Mouse (Mus musculus): Measurements from ENCODE around the gene Trpv3.

Gene Trpv3

DNA sequence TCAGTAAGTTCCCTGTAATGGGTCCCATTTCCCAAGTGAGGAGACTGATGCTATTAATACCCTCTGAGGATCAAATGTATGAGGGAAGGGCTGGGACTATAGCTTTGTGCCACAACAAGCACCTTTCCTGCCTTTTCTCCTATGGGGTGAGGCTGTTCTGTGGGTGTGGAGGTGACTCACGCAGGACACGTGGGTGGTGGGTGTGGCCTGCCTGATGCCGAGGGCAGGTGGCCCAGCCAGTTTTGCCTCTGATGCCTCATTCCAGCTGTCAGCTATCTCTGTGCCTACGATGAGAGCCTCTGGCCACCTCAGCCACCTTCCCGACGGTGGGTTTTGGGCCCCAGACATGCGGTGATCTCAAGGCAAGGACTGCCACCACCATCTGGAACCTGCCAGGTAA lies at the start of gene Trpv3:
Trpv3 (plus strand) TSS at position 122 of the 400 bp plus-strand sequence.
- no peak for DNase-seq

DNA sequence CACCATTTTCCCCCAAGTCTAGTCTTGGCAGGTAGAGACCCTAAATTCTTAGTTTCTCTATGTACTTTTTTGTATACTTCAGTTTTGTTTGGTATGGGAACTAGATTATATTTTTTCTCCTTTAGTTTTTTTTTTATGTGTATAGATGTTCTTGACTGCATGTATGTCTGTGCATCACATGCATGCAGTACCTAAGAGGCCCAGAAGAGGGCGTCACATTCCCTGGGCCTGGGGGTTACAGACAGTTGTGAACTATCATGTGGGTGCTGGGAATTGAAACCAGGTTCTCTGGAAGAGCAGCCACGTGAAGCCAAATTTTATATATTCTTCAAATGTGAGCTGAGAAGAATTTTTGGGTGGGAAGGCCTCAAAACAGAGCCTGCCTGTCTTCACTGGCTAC lies 47.5 kb upstream of the Trpv3 start:
- DNase-seq = no peak

DNA sequence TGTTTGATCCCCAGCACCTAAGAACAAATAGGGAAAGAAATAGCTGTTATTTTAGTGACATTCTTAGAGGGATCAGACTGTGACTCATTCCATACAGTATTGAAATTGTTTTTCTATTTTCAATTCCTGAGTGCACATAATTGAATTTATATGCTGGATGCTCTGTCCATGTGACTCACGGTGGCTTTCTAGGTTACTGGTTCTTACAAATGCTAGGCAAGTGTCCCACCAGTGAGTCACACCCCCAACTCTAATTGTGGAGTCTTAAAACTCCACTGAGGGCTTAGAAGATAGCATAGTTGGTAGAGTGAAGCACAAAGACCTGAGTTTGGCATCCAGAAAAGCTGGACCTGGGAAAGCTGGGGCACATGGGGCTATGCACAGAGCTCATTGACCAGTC lies 46.5 kb upstream of the Trpv3 start:
- no peak for DNase-seq

DNA sequence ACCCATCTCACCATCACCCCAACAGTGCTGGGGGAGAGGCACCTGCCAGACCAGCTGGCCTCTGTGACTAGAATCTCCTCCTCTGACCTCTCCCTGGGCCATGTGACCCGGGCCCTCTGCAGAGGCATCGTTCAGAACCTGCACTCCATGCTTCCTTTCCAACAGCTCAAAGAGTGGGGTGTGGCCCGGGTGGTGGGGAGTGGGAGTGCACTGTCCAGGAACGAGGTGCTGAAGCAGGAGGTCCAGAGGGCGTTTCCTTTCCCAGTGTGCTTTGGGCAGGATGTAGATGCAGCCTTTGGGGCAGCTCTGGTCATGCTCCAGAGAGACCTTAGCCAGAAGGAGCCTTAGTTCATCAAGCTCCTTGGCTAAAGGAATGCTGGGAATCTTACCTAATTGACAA lies 44.3 kb upstream of the Trpv3 start:
- no peak for DNase-seq

- DNase-seq = no peak
These were observed 43.2 kb upstream of the Trpv3 start for GRCm38 (mm10) chr11:73223966-73224365.

DNA sequence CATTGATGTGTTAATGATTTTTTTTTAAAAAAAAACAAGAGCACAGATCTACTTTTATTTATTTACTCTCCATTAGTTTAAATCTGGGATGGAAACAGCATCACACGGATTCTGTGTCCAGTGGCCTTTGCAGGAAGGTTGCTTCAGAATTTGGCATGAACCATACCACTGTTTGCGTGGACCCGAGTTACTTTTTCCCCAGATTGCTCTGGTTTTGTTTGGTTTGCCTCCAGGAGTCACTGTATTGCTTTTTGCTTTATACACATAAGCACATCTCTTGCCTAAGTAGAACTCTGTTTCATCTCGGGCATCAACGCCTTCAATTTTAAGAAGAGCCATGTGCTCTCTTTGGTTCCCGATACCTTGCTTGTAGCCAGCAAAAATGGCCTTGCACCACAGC lies 41.3 kb upstream of the Trpv3 start:
- no peak for DNase-seq

GRCm38 (mm10) chr11:73228881-73229280 lies 38.3 kb upstream of the Trpv3 start:
- DNase-seq = no peak

DNA sequence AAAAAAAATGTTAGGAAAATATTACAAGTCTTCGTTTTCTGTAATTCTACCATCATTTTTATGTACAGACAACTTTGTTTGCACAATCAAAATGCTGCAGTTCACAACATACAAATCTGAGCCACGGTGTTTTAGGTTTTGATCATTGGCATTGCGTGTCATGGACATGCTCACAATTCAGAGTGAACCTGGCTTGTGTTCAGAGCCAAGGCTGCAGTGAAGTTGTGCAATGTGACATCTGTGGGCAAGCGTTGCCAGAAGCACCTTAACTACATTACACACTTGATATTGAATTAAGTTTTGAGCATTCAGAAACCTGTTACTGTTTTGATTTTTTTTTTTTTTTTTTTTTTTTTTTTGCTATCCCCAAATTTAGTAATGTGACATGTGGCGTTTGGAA lies 37.1 kb upstream of the Trpv3 start:
- no peak for DNase-seq

- no peak for DNase-seq
These were observed 34.7 kb upstream of the Trpv3 start for GRCm38 (mm10) chr11:73232513-73232912.

- DNase-seq = no peak
These were observed 33.2 kb upstream of the Trpv3 start, which contains the start of gene Trpv1 for GRCm38 (mm10) chr11:73233992-73234391. TSS of gene Trpv1 (plus strand) at chr11:73234292.

- DNase-seq = no peak
These were observed 31.0 kb upstream of the Trpv3 start for GRCm38 (mm10) chr11:73235990-73236701.

DNA sequence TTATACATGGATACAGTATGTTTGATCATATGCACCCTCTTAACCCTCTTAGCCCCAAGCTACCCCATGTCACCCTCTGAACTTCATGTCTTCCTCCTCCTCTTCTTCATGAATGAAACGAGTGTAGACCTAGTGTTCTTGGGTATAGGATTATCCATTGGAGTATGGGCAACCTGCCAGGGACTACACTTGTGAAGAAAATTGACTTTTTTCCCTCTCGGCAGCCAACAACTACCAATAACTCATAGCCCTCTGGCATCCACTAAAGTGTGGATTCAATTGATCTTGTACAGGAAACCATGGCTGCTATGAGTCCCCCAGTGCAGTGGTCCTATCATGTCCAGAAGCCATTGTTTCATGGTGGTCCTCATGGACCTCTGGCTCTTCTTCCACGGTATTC lies 30.5 kb upstream of the Trpv3 start:
- no peak for DNase-seq

DNA sequence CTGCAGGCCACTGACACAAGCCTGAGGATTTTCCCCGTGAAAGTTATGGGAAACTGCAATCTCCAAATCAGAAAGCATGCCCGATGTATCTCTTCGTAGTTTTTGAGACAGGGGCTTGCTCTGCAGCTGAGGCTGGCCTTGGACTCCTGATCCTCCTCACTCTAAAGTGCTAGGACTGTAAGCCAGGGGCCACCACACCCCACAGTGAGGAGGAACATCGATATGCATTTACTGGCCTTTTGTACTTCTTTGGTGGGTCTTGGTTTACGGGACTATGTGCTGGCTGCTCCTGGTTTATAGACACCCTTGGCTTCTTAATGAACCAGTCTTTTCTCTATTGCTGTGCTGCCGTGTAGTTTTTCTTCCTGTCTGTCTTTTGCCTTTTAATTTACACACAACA lies 25.0 kb upstream of the Trpv3 start:
- no peak for DNase-seq

DNA sequence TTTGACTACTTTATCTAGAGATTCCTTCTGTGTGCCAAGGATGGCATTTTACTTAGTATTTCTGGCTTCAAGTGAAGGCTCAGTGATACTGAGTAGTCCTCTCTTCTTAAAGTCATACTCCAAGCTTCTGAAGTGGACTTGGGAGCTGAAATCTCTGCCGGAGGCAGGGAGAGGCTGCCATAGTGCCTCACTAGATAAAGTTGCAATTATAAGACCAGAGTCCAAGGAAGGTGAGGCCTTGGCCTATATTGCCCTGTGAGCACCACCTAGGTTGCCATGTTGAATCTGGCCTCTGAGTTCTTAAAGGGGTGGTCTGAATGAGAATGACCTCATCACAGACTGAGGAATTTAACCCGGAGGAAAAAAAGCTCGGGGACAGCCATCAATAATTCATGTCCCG lies 24.4 kb upstream of the Trpv3 start:
- DNase-seq = no peak

GRCm38 (mm10) chr11:73257362-73257945 lies 9.7 kb upstream of the Trpv3 start:
- DNase-seq = no peak

DNA sequence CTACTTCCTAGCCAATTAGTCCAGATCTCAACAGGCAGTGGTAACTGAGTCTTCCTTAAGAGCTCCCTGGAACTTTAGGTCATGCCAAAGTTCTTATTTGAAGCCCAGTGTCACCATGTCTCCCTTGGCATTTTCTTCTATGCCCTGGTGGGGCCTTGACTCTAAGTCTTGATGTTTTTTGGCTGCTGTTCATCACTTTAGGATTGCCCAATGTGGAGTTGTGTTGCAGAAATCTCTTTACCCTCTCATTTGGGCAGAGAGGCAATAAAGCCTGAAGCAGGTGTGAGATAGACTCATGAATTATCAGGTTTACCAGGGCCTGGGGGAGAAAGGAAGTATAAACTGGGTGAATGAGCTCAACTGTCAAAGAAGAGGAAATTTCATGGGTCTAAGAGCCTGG lies 8.5 kb upstream of the Trpv3 start:
- DNase-seq = no peak

GRCm38 (mm10) chr11:73260457-73260856 lies 6.7 kb upstream of the Trpv3 start:
- no peak for DNase-seq

DNA sequence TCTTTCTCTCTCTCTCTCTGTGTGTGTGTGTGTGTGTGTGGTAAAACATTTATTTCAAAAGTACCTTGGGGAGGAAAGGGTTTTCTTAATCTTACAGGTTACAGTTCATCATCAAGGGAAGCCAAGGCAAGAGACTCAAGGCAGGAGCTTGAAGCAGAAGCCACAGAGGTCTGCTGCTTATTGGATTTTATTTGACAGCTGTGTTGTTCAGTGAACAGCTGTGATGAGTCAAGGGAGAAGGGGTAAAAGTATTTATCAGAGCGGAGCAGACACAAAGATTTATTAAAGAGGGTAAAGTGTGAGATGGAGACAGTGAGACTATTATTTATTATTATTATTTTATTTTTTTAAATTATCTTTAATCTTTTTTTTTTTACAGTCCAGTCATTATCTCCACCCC lies 5.8 kb upstream of the Trpv3 start:
- no peak for DNase-seq

- DNase-seq = no peak
These were observed 7.6 kb downstream of the Trpv3 start for GRCm38 (mm10) chr11:73274821-73275220.

DNA sequence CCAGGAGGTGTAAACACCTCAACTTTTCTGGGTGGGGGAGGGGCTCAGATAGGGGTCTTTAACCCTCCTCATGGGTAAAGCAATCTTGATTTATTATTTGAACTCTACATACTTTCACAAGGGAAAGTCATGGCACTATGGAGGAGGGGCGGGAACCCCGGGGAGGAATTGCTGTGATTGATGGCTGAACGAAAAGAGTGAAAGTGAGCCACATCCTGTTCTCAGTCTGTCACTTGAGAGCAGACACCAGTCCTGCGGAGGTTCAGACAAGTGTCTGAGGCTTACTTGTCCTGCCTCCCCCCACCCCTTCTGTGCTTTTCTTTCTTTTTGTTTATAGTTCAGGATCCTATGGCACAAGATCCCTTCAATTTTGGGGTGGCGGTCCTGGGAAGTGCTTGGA lies 13.5 kb downstream of the Trpv3 start:
- DNase-seq = no peak

GRCm38 (mm10) chr11:73281528-73282027 lies 14.4 kb downstream of the Trpv3 start:
- DNase-seq = peak; percentile 7 to 15

DNA sequence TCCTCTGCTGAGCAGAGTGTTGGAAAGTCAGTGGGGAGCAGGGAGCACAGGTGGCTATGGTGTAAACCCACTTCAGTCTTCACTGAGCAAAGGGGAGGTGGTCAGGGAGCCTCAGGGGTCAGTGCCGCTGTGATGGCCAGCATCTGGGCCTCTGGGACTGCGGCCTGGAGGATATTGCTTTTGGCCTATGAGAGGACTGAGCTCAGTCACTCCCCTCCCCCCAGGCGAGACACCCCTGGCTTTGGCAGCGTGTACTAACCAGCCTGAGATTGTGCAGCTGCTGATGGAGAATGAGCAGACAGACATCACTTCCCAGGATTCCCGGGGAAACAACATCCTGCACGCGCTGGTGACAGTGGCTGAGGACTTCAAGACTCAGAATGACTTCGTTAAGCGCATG lies 16.2 kb downstream of the Trpv3 start:
- DNase-seq = no peak

- no peak for DNase-seq
These were observed 16.7 kb downstream of the Trpv3 start for GRCm38 (mm10) chr11:73283926-73284325.

- no peak for DNase-seq
These were observed 17.2 kb downstream of the Trpv3 start for GRCm38 (mm10) chr11:73284351-73284750.

DNA sequence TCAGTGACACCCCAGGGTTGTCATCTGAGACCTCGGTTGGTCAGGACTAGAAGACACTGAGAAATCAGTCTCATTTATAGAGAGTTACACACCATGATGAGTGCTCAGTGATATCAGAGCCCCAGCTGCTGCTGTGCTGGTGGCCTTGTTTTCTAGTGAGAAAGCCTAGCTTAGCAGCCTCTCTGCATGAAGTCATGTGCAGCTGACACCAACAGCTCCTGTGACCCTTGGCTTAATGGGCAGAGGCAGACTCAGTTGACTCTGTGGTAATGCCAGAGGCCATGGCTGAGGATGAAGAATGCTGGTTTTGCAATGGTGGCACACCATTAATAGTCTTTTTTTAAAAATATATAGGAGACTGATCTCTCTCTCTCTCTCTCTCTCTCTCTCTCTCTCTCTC lies 22.4 kb downstream of the Trpv3 start:
- DNase-seq = no peak

Measured in thymus, adult 18-20 months (tissue).